Mouse (Mus musculus) heart, embryonic 12.5 days (tissue): ENCODE measurements around the gene Sox1. TPM values are rescaled to one million over a fixed set of nuclear protein-coding genes. Genes with fewer than 3 reads are reported as not detected.
A peak's percentile ranks its signal among the peaks of the same experiment; 100 is the strongest.

Experiments used
- ATAC-seq: fragments of 200-750 bp; cut with Nextera tagmentation; 2 replicates; pipeline ENCODE4 v1.8.0; 2017; ENCODE audit warnings: moderate TSS enrichment, moderate library complexity; ENCODE audit not compliant: insufficient number of reproducible peaks, low FRiP score
- H3K27ac ChIP-seq: fragments of 300-500 bp; sonication (generic); 2 replicates; pipeline ENCODE4 v1.5.1; 2016; ENCODE audit warnings: mild to moderate bottlenecking, moderate library complexity; ENCODE audit not compliant: poor library complexity, severe bottlenecking
- H3K27me3 ChIP-seq: fragments of 300-500 bp; sonication (generic); replicated peaks from 2 replicates; pipeline ENCODE4 v1.6.1; 2016; ENCODE audit warnings: mild to moderate bottlenecking, moderate library complexity
- H3K36me3 ChIP-seq: fragments of 300-500 bp; sonication (generic); 2 replicates; pipeline ENCODE4 v1.6.1; 2016; ENCODE audit warnings: mild to moderate bottlenecking, moderate library complexity
- H3K4me1 ChIP-seq: fragments of 300-500 bp; sonication (generic); replicated peaks from 2 replicates; pipeline ENCODE4 v1.6.1; 2016; ENCODE audit warnings: mild to moderate bottlenecking
- H3K4me2 ChIP-seq: fragments of 300-500 bp; sonication (generic); 2 replicates; pipeline ENCODE4 v1.6.1; 2016; ENCODE audit warnings: mild to moderate bottlenecking, moderate library complexity
- H3K4me3 ChIP-seq: fragments of 300-500 bp; sonication (generic); 2 replicates; pipeline ENCODE4 v1.5.1; 2016; ENCODE audit warnings: mild to moderate bottlenecking
- H3K9ac ChIP-seq: fragments of 300-500 bp; sonication (generic); 2 replicates; pipeline ENCODE4 v1.6.1; 2016; ENCODE audit warnings: mild to moderate bottlenecking, moderate library complexity
- H3K9me3 ChIP-seq: fragments of 300-500 bp; sonication (generic); replicated peaks from 2 replicates; pipeline ENCODE4 v1.6.1; 2016; ENCODE audit warnings: mild to moderate bottlenecking, moderate library complexity
- WGBS: fragments of 180-500 bp; shearing (Covaris S2); methylation state at CpG from one replicate; pipeline ENCODE4 v1.1.7; 2016; 5-methylcytosine and 5-hydroxymethylcytosine counted together
- polyA plus RNA-seq: library from polyadenylated mRNA; unstranded; fragments of >200 nt; fragmentation: Nextera tagmentation; extraction: Ambion mirVana; gene quantifications from 2 replicates; pipeline ENCODE4 v1.2.1, GENCODE M21; 2016

Sox1 gene
- polyA plus RNA-seq, 1 experiment from 2014 or later = not detected

GRCm38 (mm10) chr8:12399421-12400205, 4.5 kb downstream of the Sox1 start:
- Histone ChIP-seq H3K9me3 (no peaks in the 10 kb centered on the region), H3K27me3 (peaks cover 90% of the 10 kb centered on the region), H3K27ac (no peak overlapping the region), H3K36me3 (no peaks in the 10 kb centered on the region), H3K4me2 (no peak overlapping the region), H3K4me3 (no peak overlapping the region), H3K9ac (no peak overlapping the region), H3K4me1 (peaks cover 33% of the 10 kb centered on the region)
- 3% methylated on average over 5 of the region's 5 CpGs for WGBS
- ATAC-seq = no peak

DNA sequence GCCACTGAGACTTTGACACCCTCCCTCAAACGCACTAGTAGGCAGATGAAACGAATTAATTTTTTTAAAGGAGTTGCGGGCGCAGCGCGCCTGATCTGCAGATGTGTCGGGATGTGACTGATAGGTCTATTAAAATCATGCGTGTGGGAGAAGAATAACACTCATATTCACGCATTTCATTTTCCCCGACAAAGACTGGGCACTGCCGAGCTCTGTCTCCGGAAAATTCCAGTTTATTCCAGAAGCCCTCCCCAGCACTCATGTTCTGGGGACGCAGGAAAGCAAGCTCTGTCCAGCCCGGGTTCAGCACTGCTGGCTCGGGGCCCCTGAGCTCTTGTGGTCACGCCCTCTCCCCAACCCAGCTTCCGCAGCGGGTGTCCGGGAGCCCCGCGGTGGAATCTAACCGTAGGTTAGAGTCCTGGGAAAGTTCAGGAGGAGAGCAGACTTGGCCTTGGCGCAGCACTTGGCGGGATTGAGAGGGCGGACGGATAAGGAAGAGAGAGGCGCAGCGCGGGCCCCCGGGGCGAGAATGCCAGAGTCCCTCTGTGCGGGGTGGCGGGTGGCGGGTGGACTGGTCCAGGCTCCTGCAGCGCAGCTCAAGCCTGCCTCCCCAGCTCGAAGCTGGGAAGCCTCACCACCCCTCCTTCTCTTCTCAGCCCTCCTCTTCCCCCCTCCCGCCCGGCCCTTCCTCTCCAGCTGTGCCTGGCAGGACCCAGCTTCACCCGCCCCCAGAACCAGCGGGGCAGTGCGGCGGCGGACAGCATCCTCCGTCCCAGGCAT, 5.7 kb downstream of the Sox1 start:
- Histone ChIP-seq H3K27ac (no peak overlapping the region), H3K9me3 (no peaks in the 10 kb centered on the region), H3K36me3 (no peaks in the 10 kb centered on the region), H3K4me1 (peaks cover 22% of the 10 kb centered on the region), H3K9ac (no peak overlapping the region), H3K4me3 (no peak overlapping the region), H3K27me3 (peaks cover 87% of the 10 kb centered on the region), H3K4me2 (peak overlapping the region; percentile 17; the same call in 1 of the 2 replicates)
- no peak for ATAC-seq
- under 1% methylated on average over 41 of the region's 44 CpGs for WGBS

- WGBS = 1% methylated on average over 35 of the region's 35 CpGs
- no peak overlapping the region for H3K4me2 ChIP-seq
- H3K27ac ChIP-seq = no peak overlapping the region
- no peak for ATAC-seq
- no peaks in the 10 kb centered on the region for H3K36me3 ChIP-seq
- H3K4me1 ChIP-seq = peaks cover 15% of the 10 kb centered on the region
- H3K4me3 ChIP-seq = no peak overlapping the region
- no peaks in the 10 kb centered on the region for H3K9me3 ChIP-seq
- H3K9ac ChIP-seq = no peak overlapping the region
- peaks cover 87% of the 10 kb centered on the region for H3K27me3 ChIP-seq
Observed at GRCm38 (mm10) chr8:12401391-12402270, 6.5 kb downstream of the Sox1 start.

GRCm38 (mm10) chr8:12402709-12403108, 7.6 kb downstream of the Sox1 start:
- peaks cover 6% of the 10 kb centered on the region; the same call in 1 of the 2 replicates for H3K4me1 ChIP-seq
- no peak for ATAC-seq
- no peak overlapping the region for H3K4me2 ChIP-seq
- H3K36me3 ChIP-seq = no peaks in the 10 kb centered on the region
- no peaks in the 10 kb centered on the region for H3K9me3 ChIP-seq
- WGBS = 4% methylated on average over 9 of the region's 9 CpGs
- H3K9ac ChIP-seq = no peak overlapping the region
- H3K4me3 ChIP-seq = no peak overlapping the region
- no peak overlapping the region for H3K27ac ChIP-seq
- peaks cover 84% of the 10 kb centered on the region for H3K27me3 ChIP-seq

- Histone ChIP-seq H3K9ac (no peak overlapping the region), H3K9me3 (no peaks in the 10 kb centered on the region), H3K27ac (no peak overlapping the region), H3K27me3 (peaks cover 83% of the 10 kb centered on the region), H3K4me1 (no peaks in the 10 kb centered on the region), H3K4me2 (no peak overlapping the region), H3K4me3 (no peak overlapping the region), H3K36me3 (no peaks in the 10 kb centered on the region)
- WGBS = 23% methylated on average over 10 of the region's 10 CpGs
- ATAC-seq = no peak
Observed at GRCm38 (mm10) chr8:12408020-12408419, 12.9 kb downstream of the Sox1 start.

- H3K27me3 ChIP-seq = peaks cover 79% of the 10 kb centered on the region
- no peak overlapping the region for H3K27ac ChIP-seq
- WGBS = 56% methylated on average over 3 of the region's 3 CpGs
- H3K4me3 ChIP-seq = no peak overlapping the region
- H3K9me3 ChIP-seq = no peaks in the 10 kb centered on the region
- ATAC-seq = no peak
- no peaks in the 10 kb centered on the region for H3K4me1 ChIP-seq
- no peak overlapping the region for H3K4me2 ChIP-seq
- H3K9ac ChIP-seq = no peak overlapping the region
- H3K36me3 ChIP-seq = no peaks in the 10 kb centered on the region
Observed at GRCm38 (mm10) chr8:12409976-12410375, 14.9 kb downstream of the Sox1 start.

GRCm38 (mm10) chr8:12417056-12417455, 22.0 kb downstream of the Sox1 start:
- H3K27me3 ChIP-seq = peaks cover 68% of the 10 kb centered on the region
- ATAC-seq = no peak
- no peaks in the 10 kb centered on the region for H3K36me3 ChIP-seq
- no peak overlapping the region for H3K4me3 ChIP-seq
- H3K9ac ChIP-seq = no peak overlapping the region
- H3K4me1 ChIP-seq = no peaks in the 10 kb centered on the region
- H3K4me2 ChIP-seq = no peak overlapping the region
- WGBS = 68% methylated on average over 2 of the region's 2 CpGs
- H3K9me3 ChIP-seq = no peaks in the 10 kb centered on the region
- no peak overlapping the region for H3K27ac ChIP-seq

DNA sequence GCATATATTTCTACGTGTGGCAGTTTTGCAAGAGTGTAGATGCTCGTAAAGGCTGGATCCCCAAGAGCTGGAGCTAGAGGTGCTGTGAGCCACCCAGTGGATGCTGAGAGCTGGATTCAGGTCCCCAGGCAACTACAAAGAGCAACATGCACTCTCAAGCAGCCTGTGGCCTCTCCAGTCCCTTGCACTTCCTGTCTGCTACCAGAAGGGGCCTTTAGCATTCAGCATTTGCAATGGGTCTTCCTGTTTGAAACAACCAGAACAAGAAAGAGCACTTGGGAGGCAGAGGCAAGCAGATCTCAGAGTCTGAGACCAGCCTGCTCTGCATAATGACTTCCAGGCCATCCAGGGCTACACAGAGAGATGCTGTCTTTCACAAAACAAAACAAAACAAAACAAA, 25.4 kb downstream of the Sox1 start:
- 54% methylated on average over 2 of the region's 2 CpGs for WGBS
- Histone ChIP-seq H3K36me3 (no peaks in the 10 kb centered on the region), H3K4me1 (no peaks in the 10 kb centered on the region), H3K9me3 (no peaks in the 10 kb centered on the region), H3K27ac (no peak overlapping the region), H3K4me3 (no peak overlapping the region), H3K9ac (no peak overlapping the region), H3K4me2 (no peak overlapping the region), H3K27me3 (peaks cover 80% of the 10 kb centered on the region)
- no peak for ATAC-seq

GRCm38 (mm10) chr8:12425906-12426305, 30.8 kb downstream of the Sox1 start:
- Histone ChIP-seq H3K9ac (no peak overlapping the region), H3K4me3 (no peak overlapping the region), H3K9me3 (no peaks in the 10 kb centered on the region), H3K4me1 (peaks cover 18% of the 10 kb centered on the region), H3K4me2 (no peak overlapping the region), H3K36me3 (no peaks in the 10 kb centered on the region), H3K27ac (no peak overlapping the region), H3K27me3 (peaks cover 92% of the 10 kb centered on the region)
- ATAC-seq = no peak
- 78% methylated on average over 8 of the region's 8 CpGs for WGBS

- WGBS = 75% methylated on average over 9 of the region's 9 CpGs
- H3K9ac ChIP-seq = no peak overlapping the region
- peaks cover 98% of the 10 kb centered on the region for H3K27me3 ChIP-seq
- H3K27ac ChIP-seq = no peak overlapping the region
- no peak overlapping the region for H3K4me3 ChIP-seq
- H3K36me3 ChIP-seq = no peaks in the 10 kb centered on the region
- no peak overlapping the region for H3K4me2 ChIP-seq
- ATAC-seq = no peak
- H3K9me3 ChIP-seq = no peaks in the 10 kb centered on the region
- peaks cover 21% of the 10 kb centered on the region for H3K4me1 ChIP-seq
Observed at GRCm38 (mm10) chr8:12427346-12427745, 32.3 kb downstream of the Sox1 start.
